Mouse (Mus musculus) cortical plate, adult 2 months (tissue): Measurements from ENCODE around the gene Afg1l. TPM values are rescaled to one million over a fixed set of nuclear protein-coding genes. Genes with fewer than 3 reads are reported as not detected.

Experiments
- H3K27ac ChIP-seq: fragments of 200-500 bp; 2 replicates; pipeline ENCODE4 v1.5.1; 2012; ENCODE audit warnings: low read length, control low read depth, inconsistent platforms; ENCODE audit not compliant: insufficient read depth
- H3K4me1 ChIP-seq: fragments of 200-500 bp; 2 replicates; pipeline ENCODE4 v1.6.1; 2011; ENCODE audit warnings: low read length; ENCODE audit not compliant: control insufficient read depth, insufficient read depth
- H3K4me3 ChIP-seq: fragments of 200-500 bp; 2 replicates; pipeline ENCODE4 v1.5.1; 2011; ENCODE audit warnings: mild to moderate bottlenecking, low read length, control low read depth; ENCODE audit not compliant: insufficient read depth
- CTCF ChIP-seq: fragments of 200-500 bp; IDR thresholded peaks from 2 replicates; pipeline ENCODE4 v1.5.1; 2011; ENCODE audit warnings: mild to moderate bottlenecking, control low read depth, low read length; ENCODE audit not compliant: insufficient read depth; ENCODE audit errors: extremely low read depth
- POLR2A ChIP-seq: fragments of 200-500 bp; IDR thresholded peaks from 2 replicates; pipeline ENCODE4 v1.6.1; 2011; ENCODE audit warnings: mild to moderate bottlenecking, low read length, control low read depth; ENCODE audit not compliant: insufficient read depth; ENCODE audit errors: extremely low read depth
- polyA plus RNA-seq: library from polyadenylated mRNA; depleted of rRNA; stranded (reverse); fragments of >200 nt; gene quantifications from 2 replicates; pipeline ENCODE4 v1.2.3, GENCODE M21; 2012

The Afg1l gene
- polyA plus RNA-seq, 1 experiment: 19.6 TPM

GRCm38 (mm10) chr10:42297954-42298353 lies 180.4 kb downstream of the Afg1l start:
- no peak overlapping the region for H3K27ac ChIP-seq
- no peaks in the 10 kb centered on the region for H3K4me1 ChIP-seq
- no peak for TF ChIP-seq POLR2A
- 0 out of 2 replicates have a peak, but pooled peaks have one; percentile 8 for TF ChIP-seq CTCF
- H3K4me3 ChIP-seq: no peak overlapping the region

GRCm38 (mm10) chr10:42297109-42297508 lies 181.3 kb downstream of the Afg1l start:
- Histone ChIP-seq H3K4me3 (no peak overlapping the region), H3K4me1 (no peaks in the 10 kb centered on the region), H3K27ac (no peak overlapping the region)
- no peak for TF ChIP-seq POLR2A
- TF ChIP-seq CTCF: no peak

GRCm38 (mm10) chr10:42296559-42296958 lies 181.8 kb downstream of the Afg1l start:
- no peaks in the 10 kb centered on the region for H3K4me1 ChIP-seq
- no peak overlapping the region for H3K4me3 ChIP-seq
- TF ChIP-seq CTCF: no peak
- no peak for TF ChIP-seq POLR2A
- H3K27ac ChIP-seq: no peak overlapping the region

- Histone ChIP-seq H3K4me1 (no peaks in the 10 kb centered on the region), H3K27ac (no peak overlapping the region), H3K4me3 (no peak overlapping the region)
- TF ChIP-seq CTCF: peak; percentile 96
- no peak for TF ChIP-seq POLR2A
These were observed 183.3 kb downstream of the Afg1l start for GRCm38 (mm10) chr10:42295028-42295427.

- TF ChIP-seq CTCF (no peak), POLR2A (no peak)
- H3K27ac ChIP-seq: no peak overlapping the region
- H3K4me1 ChIP-seq: no peaks in the 10 kb centered on the region
- no peak overlapping the region for H3K4me3 ChIP-seq
These were observed 184.0 kb downstream of the Afg1l start for GRCm38 (mm10) chr10:42294392-42294791.

- Histone ChIP-seq H3K4me1 (no peaks in the 10 kb centered on the region), H3K4me3 (no peak overlapping the region), H3K27ac (no peak overlapping the region)
- no peak for TF ChIP-seq CTCF
- TF ChIP-seq POLR2A: no peak
These were observed 184.5 kb downstream of the Afg1l start for GRCm38 (mm10) chr10:42293877-42294276.

GRCm38 (mm10) chr10:42291360-42291759 lies 187.0 kb downstream of the Afg1l start:
- H3K4me1 ChIP-seq: no peaks in the 10 kb centered on the region
- H3K27ac ChIP-seq: no peak overlapping the region
- H3K4me3 ChIP-seq: no peak overlapping the region
- no peak for TF ChIP-seq POLR2A
- peak; percentile 59 for TF ChIP-seq CTCF

GRCm38 (mm10) chr10:42287666-42288065 lies 190.7 kb downstream of the Afg1l start:
- H3K4me3 ChIP-seq: no peak overlapping the region
- no peak overlapping the region for H3K27ac ChIP-seq
- no peaks in the 10 kb centered on the region for H3K4me1 ChIP-seq
- no peak for TF ChIP-seq CTCF
- no peak for TF ChIP-seq POLR2A

- Histone ChIP-seq H3K4me1 (peaks cover 1% of the 10 kb centered on the region; the same call in 1 of the 2 replicates), H3K27ac (peak overlapping the region; percentile 99), H3K4me3 (peak overlapping the region; percentile 94)
- TF ChIP-seq CTCF (no peak), POLR2A (0 out of 2 replicates have a peak, but pooled peaks have one; percentile 12)
These were observed 200.0 kb downstream of the Afg1l start for GRCm38 (mm10) chr10:42278307-42278850.
